Mouse (Mus musculus) bone marrow, adult 2 months (tissue): ENCODE results near the gene Tmem151a.

Source experiments
- CTCF ChIP-seq: fragments of 200-500 bp; IDR thresholded peaks from 2 replicates; pipeline ENCODE4 v1.5.1; 2011; ENCODE audit warnings: low read length, control low read depth; ENCODE audit not compliant: control insufficient read depth, insufficient read depth
- POLR2A ChIP-seq: fragments of 200-500 bp; IDR thresholded peaks from 2 replicates; pipeline ENCODE4 v1.6.1; 2011; ENCODE audit warnings: low read depth, mild to moderate bottlenecking, control low read depth, low read length, borderline replicate concordance; ENCODE audit not compliant: control insufficient read depth

GRCm38 (mm10) chr19:5098363-5099143, 13.2 kb upstream of the Tmem151a start, which contains the start of gene Cnih2:
- TF ChIP-seq CTCF (no peak), POLR2A (no peak)
